Mouse (Mus musculus): Measurements from ENCODE around the gene Arhgap24.
A peak's percentile ranks its signal among the peaks of the same experiment; 100 is the strongest.

The Arhgap24 gene

GRCm38 (mm10) chr5:102498747-102499146, 17.6 kb downstream of the Arhgap24 start:
- DNase-seq (ENCODE audit: low spot score in 2 of 2) = peak; percentile 16 to 34

- DNase-seq (ENCODE audit: low spot score in 2 of 2) = peak; percentile 25 to 37
These were observed 21.1 kb downstream of the Arhgap24 start for GRCm38 (mm10) chr5:102502333-102502732.

DNA sequence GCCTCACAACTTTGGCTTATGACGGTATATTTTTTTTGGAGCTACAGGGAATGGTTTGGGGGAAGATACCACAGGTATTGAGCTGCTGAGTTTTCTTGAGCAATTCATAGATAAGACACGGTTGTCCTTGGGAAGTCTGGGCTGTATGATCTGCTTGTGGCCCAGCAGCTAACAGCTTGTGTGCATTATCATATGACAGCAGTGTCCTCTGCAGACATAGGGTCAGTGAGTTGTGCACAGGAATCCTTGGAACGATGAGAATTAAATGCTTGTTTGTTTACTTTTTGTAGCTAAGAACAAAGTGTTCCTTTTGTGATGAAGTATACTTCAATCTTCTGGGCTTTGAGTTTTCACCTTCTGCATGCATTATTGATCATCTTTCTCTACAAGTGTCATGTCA, 21.9 kb downstream of the Arhgap24 start:
- no peak for DNase-seq (ENCODE audit: low spot score in 2 of 2)

DNA sequence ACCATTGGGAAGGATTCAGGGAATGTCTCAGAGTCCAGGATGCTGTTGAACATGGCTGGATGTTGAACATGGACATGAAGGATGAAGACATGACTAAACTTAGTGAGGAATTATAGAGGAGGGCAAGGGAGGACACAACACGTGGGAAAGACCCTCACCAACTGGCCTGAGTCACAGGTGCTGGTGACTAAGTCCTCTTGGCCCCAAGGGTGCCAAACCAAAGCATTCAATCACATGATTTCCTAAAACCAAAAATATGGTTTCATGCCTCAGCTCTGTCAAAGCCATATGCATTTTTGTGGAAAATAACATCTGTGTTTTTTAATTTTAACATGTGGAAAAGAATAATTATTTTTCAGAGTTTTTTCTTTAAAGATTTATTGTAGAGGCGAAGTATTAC, 22.7 kb downstream of the Arhgap24 start:
- no peak for DNase-seq (ENCODE audit: low spot score in 2 of 2)

DNA sequence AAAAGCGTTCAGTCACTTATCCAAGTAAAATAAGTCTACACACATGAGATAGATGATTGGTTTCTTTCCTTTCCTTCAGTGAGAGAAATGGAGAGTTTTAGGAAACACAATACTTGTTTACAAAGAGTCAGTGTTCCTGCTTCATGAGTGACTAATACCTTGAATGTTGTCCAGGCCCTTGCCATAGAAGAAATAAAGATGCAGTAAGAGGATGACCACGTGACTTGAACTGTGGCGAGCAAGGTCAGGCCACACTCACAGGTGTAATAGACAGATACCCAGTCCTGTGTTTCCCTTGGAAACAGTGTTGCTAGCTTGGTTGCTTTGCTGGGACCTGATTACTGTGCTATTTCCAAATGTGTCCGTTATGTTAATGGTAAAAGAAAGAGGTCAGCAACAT, 23.4 kb downstream of the Arhgap24 start:
- no peak for DNase-seq (ENCODE audit: low spot score in 2 of 2)

DNA sequence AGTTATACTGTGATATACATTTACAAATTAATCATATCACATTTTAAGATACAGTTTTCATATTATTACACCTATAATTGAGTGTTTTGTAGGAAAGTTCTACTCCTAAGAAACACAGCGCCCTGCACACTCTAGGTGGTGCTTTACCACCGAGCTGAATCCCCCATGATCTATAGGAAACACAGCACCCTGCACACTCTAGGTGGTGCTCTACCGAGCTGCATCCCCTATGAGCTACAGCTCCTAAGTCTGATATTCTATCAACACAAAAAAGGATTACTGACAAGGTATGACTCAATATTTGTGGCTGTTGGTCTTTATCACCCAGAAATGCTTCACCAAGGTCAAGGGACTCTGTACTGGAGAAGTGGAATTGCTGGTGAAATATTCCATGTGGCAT, 27.0 kb downstream of the Arhgap24 start:
- no peak for DNase-seq (ENCODE audit: low spot score in 2 of 2)

- no peak for DNase-seq (ENCODE audit: low spot score in 2 of 2)
These were observed 28.2 kb downstream of the Arhgap24 start for GRCm38 (mm10) chr5:102509381-102509780.

GRCm38 (mm10) chr5:102511651-102512050, 30.5 kb downstream of the Arhgap24 start:
- DNase-seq (ENCODE audit: low spot score in 2 of 2) = no peak

DNA sequence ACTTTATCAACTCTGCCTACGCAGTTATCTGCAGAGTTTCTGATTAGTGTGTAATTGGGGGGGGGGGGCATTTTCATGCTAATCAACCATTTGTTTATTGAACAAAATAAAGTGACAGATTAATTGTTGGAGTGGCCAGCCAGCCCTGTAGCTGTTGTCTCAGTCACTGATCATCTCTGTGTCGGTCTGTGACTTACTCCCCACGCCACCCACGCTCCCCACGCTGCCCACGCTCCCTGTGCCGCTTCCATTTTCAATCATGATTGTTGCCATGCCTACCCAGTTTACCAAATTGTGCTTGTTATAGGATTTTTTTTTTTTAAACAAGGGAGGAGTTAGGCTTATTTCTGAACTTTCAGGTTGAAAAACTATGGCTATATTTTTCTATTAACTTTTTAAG, 34.3 kb downstream of the Arhgap24 start:
- no peak for DNase-seq (ENCODE audit: low spot score in 2 of 2)

DNA sequence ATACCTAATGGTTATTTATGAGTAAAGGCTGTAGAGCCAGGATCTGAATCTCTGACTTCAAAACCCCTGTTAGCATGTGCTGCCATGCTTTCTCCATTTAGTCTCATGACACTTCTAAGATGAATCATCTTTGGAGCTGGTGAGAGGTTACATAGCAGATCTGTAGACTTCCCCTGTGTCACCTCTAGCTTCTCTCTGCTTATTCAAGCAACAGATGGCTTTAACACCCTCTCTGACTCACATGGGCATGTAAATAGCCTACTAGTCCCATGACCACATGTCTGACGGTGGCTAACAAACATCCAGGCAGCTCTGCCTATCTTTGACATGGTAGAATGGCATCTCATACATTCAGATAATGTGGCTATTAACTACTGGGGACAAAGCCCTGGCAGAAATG, 39.3 kb downstream of the Arhgap24 start:
- DNase-seq (ENCODE audit: low spot score in 2 of 2) = no peak

- no peak for DNase-seq (ENCODE audit: low spot score in 2 of 2)
These were observed 54.1 kb downstream of the Arhgap24 start for GRCm38 (mm10) chr5:102535311-102535710.

DNA sequence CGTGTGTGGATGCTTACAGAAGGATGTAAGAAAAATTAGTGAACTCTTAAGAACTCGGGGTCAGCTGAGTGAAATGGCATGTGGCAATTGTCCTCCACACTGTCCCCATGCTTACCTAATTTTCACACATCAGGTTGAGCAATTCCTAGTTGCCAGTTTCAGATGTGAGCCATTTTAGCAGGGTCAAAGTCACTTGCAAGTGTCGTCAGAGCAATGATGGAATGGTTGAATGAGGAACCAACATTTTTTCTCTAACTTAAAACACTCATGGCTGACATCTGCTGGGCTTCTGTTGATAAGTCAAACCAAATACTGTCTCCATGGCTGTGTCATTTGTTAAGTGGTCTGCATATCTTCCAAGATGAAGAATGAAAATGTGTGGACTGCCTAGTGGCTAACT, 56.6 kb downstream of the Arhgap24 start:
- no peak for DNase-seq (ENCODE audit: low spot score in 2 of 2)

DNA sequence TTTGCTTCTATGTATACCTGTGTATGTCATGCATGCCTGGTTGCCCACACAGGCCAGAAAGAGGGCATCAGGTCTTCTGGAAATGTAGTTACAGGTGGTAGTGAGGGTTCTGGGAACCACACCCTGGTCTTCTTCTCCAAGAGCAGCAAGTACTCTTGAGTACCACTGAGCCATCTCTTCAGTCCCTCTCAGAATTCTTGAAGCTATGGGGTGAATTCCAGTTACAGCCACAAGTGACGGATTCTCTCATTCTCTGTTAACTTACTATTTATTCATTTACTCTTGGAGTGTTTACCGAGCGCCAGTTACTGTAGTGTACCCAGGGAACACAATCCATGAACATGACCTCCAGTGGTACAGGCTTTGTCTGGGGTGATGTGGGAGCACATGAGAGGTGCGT, 65.1 kb downstream of the Arhgap24 start:
- no peak for DNase-seq (ENCODE audit: low spot score in 2 of 2)

GRCm38 (mm10) chr5:102547786-102548185, 66.6 kb downstream of the Arhgap24 start:
- no peak for DNase-seq (ENCODE audit: low spot score in 2 of 2)

- DNase-seq (ENCODE audit: low spot score in 2 of 2) = no peak
These were observed 67.2 kb downstream of the Arhgap24 start for GRCm38 (mm10) chr5:102548382-102548781.

- DNase-seq (ENCODE audit: low spot score in 2 of 2) = no peak
These were observed 69.0 kb downstream of the Arhgap24 start for GRCm38 (mm10) chr5:102550211-102550610.

- DNase-seq (ENCODE audit: low spot score in 2 of 2) = no peak
These were observed 69.9 kb downstream of the Arhgap24 start for GRCm38 (mm10) chr5:102550870-102551637.

DNA sequence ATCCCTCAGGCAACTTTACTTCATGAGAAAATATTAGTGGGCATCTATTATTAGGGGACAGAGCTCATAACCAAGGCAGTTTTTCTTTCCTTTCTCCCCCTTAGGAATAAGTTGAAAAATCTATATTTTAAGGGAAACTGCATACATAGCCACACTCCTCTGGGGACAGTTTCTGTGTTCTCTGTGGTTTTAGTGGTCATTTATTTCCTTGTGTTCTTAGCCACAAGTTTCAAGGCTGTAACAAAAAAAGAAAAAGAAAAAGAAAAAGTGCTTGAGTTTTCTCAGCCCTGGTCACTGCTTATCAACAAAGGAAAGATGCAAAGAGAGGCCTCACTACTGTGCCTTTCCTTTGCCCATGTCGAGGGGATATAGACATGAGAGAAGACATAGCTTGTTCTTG, 71.3 kb downstream of the Arhgap24 start:
- DNase-seq (ENCODE audit: low spot score in 2 of 2) = no peak

GRCm38 (mm10) chr5:102555958-102556357, 74.8 kb downstream of the Arhgap24 start:
- DNase-seq (ENCODE audit: low spot score in 2 of 2) = no peak

GRCm38 (mm10) chr5:102560270-102560669, 79.1 kb downstream of the Arhgap24 start:
- DNase-seq (ENCODE audit: low spot score in 2 of 2) = no peak

DNA sequence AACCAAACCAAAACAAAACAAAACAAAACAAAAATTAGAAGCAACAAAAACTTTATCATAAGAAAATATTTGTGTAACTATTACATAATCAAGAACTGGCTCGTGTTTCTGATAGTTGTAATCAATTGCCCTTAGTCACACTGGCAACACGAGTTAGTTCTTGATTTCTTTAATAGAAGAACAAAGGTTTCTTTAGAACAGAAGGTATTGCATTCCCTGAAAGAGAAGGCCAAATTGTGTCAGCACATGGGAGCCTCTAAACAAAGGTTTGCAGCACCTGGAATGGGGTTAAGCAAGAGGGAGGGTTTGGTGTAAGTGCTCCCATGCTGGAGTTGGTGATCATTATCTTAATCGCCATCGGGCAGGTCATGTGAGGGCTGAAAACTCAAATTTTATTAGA, 82.8 kb downstream of the Arhgap24 start:
- no peak for DNase-seq (ENCODE audit: low spot score in 2 of 2)

DNA sequence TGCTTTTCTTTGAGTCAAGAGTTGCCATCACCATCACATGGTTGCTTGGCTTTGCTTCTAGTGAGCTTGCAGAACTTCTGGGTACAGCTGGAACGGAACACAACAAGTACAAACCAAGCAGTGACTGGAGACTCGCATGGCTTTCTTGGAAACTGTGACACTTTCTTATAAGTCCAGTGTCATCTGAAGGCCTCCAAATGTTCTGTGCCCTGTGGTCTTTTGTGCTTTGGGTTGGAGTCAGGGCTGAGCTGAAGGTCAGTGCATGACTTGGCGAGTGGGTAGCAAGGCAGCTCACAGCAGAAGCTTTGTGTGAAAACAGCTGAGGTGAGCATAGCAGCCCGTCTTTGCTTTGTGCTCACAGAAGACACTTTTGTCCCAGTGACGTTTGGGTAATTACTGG, 87.6 kb downstream of the Arhgap24 start:
- no peak for DNase-seq (ENCODE audit: low spot score in 2 of 2)

DNA sequence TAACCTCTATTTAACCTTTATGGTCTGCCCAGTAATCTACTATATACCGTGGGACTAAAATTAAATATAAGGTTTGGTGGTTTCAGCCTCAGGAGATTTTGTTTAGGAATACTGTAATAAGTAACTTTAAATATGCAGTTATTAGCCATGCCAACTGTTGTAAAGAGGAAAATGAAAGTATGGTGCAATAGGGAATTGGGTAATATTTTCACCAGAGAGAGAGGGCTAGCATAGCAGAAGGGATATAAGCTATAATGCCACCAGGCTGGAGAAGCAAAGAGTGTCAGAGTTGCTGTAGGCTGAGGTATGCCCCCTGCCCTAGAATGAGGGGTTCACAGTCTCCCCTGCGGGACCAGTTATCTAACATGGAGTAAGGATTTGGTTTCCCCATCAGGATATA, 90.3 kb downstream of the Arhgap24 start:
- DNase-seq (ENCODE audit: low spot score in 2 of 2) = no peak

DNA sequence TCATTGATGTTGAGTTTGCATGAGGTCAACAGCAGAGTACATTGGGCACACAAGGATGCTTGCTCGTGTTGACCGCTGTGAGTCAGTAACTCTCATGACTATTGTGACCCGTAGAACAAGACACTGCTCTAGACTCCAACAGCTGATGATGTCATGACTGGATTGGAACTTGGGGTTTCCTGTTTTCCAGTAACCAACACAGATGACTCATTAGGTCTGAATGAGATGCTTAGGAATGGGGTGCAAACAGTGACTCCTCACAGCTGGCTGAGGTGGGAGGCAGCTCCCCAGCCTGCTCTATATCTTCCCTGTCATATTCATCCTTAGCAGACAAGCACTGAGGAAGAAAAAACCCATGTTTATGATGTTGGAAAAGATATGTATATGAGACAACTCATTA, 95.6 kb downstream of the Arhgap24 start:
- DNase-seq (ENCODE audit: low spot score in 2 of 2) = peak; percentile 59 to 67
